Mouse (Mus musculus) limb, embryonic 15.5 days (tissue): ENCODE data around the gene 1700025G04Rik. TPM values are rescaled to one million over a fixed set of nuclear protein-coding genes. Genes with fewer than 3 reads are reported as not detected.
"Not testable (repeated sequence)": the region's sequence is repeated elsewhere in the genome, so short reads cannot be mapped to it uniquely, and the experiment has no call there.

ENCODE experiments used
- ATAC-seq: fragments of 200-750 bp; cut with Nextera tagmentation; 2 replicates; pipeline ENCODE4 v1.8.0; 2017; ENCODE audit warnings: low read depth, moderate TSS enrichment; ENCODE audit not compliant: insufficient number of reproducible peaks, low FRiP score, low TSS enrichment
- H3K27ac ChIP-seq: fragments of 300-500 bp; sonication (generic); 2 replicates; pipeline ENCODE4 v1.5.1; 2015; ENCODE audit warnings: moderate library complexity, mild to moderate bottlenecking, inconsistent platforms
- H3K27me3 ChIP-seq: fragments of 300-500 bp; sonication (generic); 2 replicates; pipeline ENCODE4 v1.6.1; 2015; ENCODE audit warnings: inconsistent platforms
- H3K36me3 ChIP-seq: fragments of 300-500 bp; sonication (generic); 2 replicates; pipeline ENCODE4 v1.6.1; 2015; ENCODE audit warnings: inconsistent platforms
- H3K4me1 ChIP-seq: fragments of 300-500 bp; sonication (generic); 2 replicates; pipeline ENCODE4 v1.6.1; 2015; ENCODE audit warnings: inconsistent platforms
- H3K4me2 ChIP-seq: fragments of 300-500 bp; sonication (generic); 2 replicates; pipeline ENCODE4 v1.6.1; 2015; ENCODE audit warnings: mild to moderate bottlenecking, inconsistent platforms
- H3K4me3 ChIP-seq: fragments of 300-500 bp; sonication (generic); 2 replicates; pipeline ENCODE4 v1.5.1; 2015; ENCODE audit warnings: mild to moderate bottlenecking, inconsistent platforms
- H3K9ac ChIP-seq: fragments of 300-500 bp; sonication (generic); 2 replicates; pipeline ENCODE4 v1.6.1; 2015; ENCODE audit warnings: inconsistent platforms
- H3K9me3 ChIP-seq: fragments of 300-500 bp; sonication (generic); 2 replicates; pipeline ENCODE4 v1.6.1; 2016; ENCODE audit warnings: inconsistent platforms
- WGBS: fragments of 180-500 bp; shearing (Covaris S2); methylation state at CpG from one replicate; pipeline ENCODE4 v1.1.7; 2015; 5-methylcytosine and 5-hydroxymethylcytosine counted together
- polyA plus RNA-seq: library from polyadenylated mRNA; unstranded; fragments of >200 nt; fragmentation: Nextera tagmentation; extraction: Ambion mirVana; gene quantifications from 2 replicates; pipeline ENCODE4 v1.2.1, GENCODE M21; 2015

The 1700025G04Rik gene
- polyA plus RNA-seq, 1 experiment from 2014 or later = 40.3 TPM

DNA sequence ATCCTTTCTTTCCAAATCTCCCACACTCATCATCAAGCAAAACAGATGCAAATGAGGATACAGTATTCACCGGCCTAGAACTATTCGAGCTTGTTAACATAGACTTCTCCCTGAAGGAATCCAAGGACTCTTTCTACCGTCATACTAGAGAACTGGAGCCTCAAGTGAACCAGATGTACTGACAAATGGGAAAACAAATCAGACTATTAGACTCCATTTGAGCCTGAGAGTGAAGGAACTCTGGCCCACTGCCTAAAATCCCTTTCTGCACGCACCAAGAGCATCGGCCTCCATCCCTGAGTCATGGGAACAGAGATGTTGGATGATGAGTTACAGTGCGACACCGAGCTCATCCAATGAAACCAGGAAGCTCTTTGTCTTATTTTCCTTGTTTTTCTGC is 264.9 kb downstream of the 1700025G04Rik start:
- no peak for ATAC-seq
- 74% methylated on average over 7 of the region's 7 CpGs for WGBS

GRCm38 (mm10) chr1:151820457-151820856 is 269.5 kb downstream of the 1700025G04Rik start:
- Histone ChIP-seq H3K9ac (no peak overlapping the region), H3K4me1 (no peaks in the 10 kb centered on the region), H3K36me3 (peaks cover 36% of the 10 kb centered on the region), H3K4me2 (no peak overlapping the region), H3K27ac (no peak overlapping the region), H3K4me3 (no peak overlapping the region), H3K27me3 (no peaks in the 10 kb centered on the region), H3K9me3 (no peaks in the 10 kb centered on the region)
- WGBS = 23% methylated on average over 5 of the region's 5 CpGs
- no peak for ATAC-seq

More for the DNA sequence above, 264.9 kb downstream of the 1700025G04Rik start:
- no peaks in the 10 kb centered on the region for H3K4me1 ChIP-seq
- 0 out of 2 replicates have a peak, but pooled peaks cover 3% of the 10 kb centered on the region for H3K36me3 ChIP-seq
- H3K4me3 ChIP-seq = no peak overlapping the region
- H3K27ac ChIP-seq = no peak overlapping the region
- no peaks in the 10 kb centered on the region for H3K27me3 ChIP-seq
- no peaks in the 10 kb centered on the region for H3K9me3 ChIP-seq
- H3K9ac ChIP-seq = no peak overlapping the region
- no peak overlapping the region for H3K4me2 ChIP-seq

DNA sequence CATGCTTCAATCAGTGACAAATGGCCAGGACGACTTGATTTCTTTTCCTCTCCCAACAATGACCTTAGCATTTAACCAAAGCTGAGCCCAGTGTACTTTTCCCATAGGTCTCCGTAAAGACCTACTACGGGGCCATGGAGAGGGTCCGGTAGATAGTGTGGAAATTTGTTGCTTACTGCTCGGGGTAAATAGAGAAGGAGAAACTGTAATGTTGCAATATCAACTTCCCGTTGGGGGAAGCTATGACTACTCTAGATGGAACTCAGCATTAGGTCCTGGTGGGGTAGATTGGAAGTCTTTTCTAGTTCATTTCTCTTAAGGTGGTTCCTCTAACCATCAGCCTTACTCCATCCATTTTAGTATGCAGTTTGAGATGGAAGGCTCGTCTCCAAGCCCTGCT is 270.7 kb downstream of the 1700025G04Rik start:
- H3K9me3 ChIP-seq = no peaks in the 10 kb centered on the region
- no peaks in the 10 kb centered on the region for H3K4me1 ChIP-seq
- no peak overlapping the region for H3K4me3 ChIP-seq
- no peak overlapping the region for H3K9ac ChIP-seq
- 86% methylated on average over 7 of the region's 7 CpGs for WGBS
- no peaks in the 10 kb centered on the region for H3K27me3 ChIP-seq
- H3K36me3 ChIP-seq = peaks cover 42% of the 10 kb centered on the region
- H3K4me2 ChIP-seq = no peak overlapping the region
- no peak overlapping the region for H3K27ac ChIP-seq
- no peak for ATAC-seq

DNA sequence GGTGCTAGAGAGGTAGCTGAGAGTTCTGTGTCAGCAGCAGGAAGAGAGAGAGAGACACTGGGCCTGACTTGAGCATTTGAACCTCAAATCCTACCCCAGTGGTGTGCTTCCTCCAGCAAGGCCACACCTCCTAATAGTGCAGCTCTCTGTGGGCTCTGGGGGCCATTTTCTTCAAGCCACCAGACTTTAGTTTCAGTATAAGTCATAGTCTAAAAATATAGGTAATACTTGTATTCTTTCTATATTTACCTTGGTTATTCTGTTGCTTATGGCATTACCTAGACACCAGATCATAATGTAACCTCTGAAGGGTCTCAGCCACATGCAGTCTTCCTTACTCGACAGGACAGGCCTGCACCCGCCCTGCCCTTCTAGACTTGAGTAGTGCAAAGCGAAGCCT is 273.9 kb downstream of the 1700025G04Rik start:
- Histone ChIP-seq H3K4me3 (no peak overlapping the region), H3K4me1 (no peaks in the 10 kb centered on the region), H3K36me3 (peaks cover 58% of the 10 kb centered on the region), H3K27me3 (no peaks in the 10 kb centered on the region), H3K9ac (no peak overlapping the region), H3K4me2 (no peak overlapping the region), H3K27ac (no peak overlapping the region), H3K9me3 (no peaks in the 10 kb centered on the region)
- WGBS = 86% methylated on average over 3 of the region's 3 CpGs
- no peak for ATAC-seq

GRCm38 (mm10) chr1:151812004-151812712 is 277.8 kb downstream of the 1700025G04Rik start:
- ATAC-seq = no peak
- no peaks in the 10 kb centered on the region for H3K4me1 ChIP-seq
- H3K9ac ChIP-seq = no peak overlapping the region
- no peak overlapping the region for H3K4me3 ChIP-seq
- H3K9me3 ChIP-seq = no peaks in the 10 kb centered on the region
- H3K27me3 ChIP-seq = no peaks in the 10 kb centered on the region
- no peak overlapping the region for H3K27ac ChIP-seq
- peaks cover 55% of the 10 kb centered on the region for H3K36me3 ChIP-seq
- 90% methylated on average over 13 of the region's 13 CpGs for whole genome bisulfite sequencing
- H3K4me2 ChIP-seq = no peak overlapping the region

GRCm38 (mm10) chr1:151811456-151811855 is 278.5 kb downstream of the 1700025G04Rik start:
- Histone ChIP-seq H3K4me2 (no peak overlapping the region), H3K27me3 (no peaks in the 10 kb centered on the region), H3K4me3 (no peak overlapping the region), H3K27ac (no peak overlapping the region), H3K9me3 (no peaks in the 10 kb centered on the region), H3K36me3 (peaks cover 55% of the 10 kb centered on the region), H3K4me1 (no peaks in the 10 kb centered on the region), H3K9ac (no peak overlapping the region)
- WGBS = 87% methylated on average over 16 of the region's 16 CpGs
- no peak for ATAC-seq

GRCm38 (mm10) chr1:151810628-151811421 is 279.1 kb downstream of the 1700025G04Rik start:
- 71% methylated on average over 7 of the region's 7 CpGs for WGBS
- no peaks in the 10 kb centered on the region for H3K9me3 ChIP-seq
- ATAC-seq = no peak

DNA sequence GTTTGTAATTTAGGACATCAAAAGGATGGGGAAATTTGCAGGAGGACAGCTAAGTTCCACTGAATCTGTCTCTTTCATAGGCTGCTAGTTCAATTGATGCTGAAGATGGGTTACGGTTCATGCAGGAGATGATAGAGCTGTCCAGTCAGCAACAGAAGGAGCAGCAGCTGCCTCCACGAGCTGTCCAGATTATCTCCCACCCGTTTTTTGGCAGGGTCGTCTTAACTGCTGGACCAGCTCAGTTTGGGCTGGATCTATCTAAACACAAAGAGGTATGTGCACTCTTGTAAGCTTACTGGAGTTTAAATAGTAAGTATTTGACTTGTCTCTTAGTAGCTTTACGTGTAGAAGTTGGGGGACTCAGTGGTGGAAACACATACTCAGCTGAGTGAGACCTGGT is 282.6 kb downstream of the 1700025G04Rik start:
- Histone ChIP-seq H3K27me3 (no peaks in the 10 kb centered on the region), H3K4me1 (no peaks in the 10 kb centered on the region), H3K4me2 (no peak overlapping the region), H3K9me3 (no peaks in the 10 kb centered on the region), H3K27ac (no peak overlapping the region), H3K36me3 (peaks cover 50% of the 10 kb centered on the region), H3K4me3 (no peak overlapping the region), H3K9ac (no peak overlapping the region)
- 90% methylated on average over 5 of the region's 5 CpGs for WGBS
- no peak for ATAC-seq

More at GRCm38 (mm10) chr1:151810628-151811421, 279.1 kb downstream of the 1700025G04Rik start:
- no peak overlapping the region for H3K9ac ChIP-seq
- H3K36me3 ChIP-seq = peaks cover 52% of the 10 kb centered on the region
- H3K27ac ChIP-seq = no peak overlapping the region
- H3K4me3 ChIP-seq = no peak overlapping the region
- H3K4me2 ChIP-seq = no peak overlapping the region
- no peaks in the 10 kb centered on the region for H3K27me3 ChIP-seq
- no peaks in the 10 kb centered on the region for H3K4me1 ChIP-seq

- H3K27ac ChIP-seq, H3K9me3 ChIP-seq, H3K9ac ChIP-seq, H3K4me1 ChIP-seq, H3K4me2 ChIP-seq, ATAC-seq, H3K27me3 ChIP-seq, H3K4me3 ChIP-seq: not testable (repeated sequence)
- WGBS = 72% methylated on average over 3 of the region's 3 CpGs
- H3K36me3 ChIP-seq = peaks cover 44% of the 10 kb centered on the region
These were observed 287.1 kb downstream of the 1700025G04Rik start for GRCm38 (mm10) chr1:151802795-151803194.
